Mouse (Mus musculus): ENCODE measurements around the gene Bahcc1.

The Bahcc1 gene

GRCm38 (mm10) chr11:120241981-120242725, 9.4 kb downstream of the Bahcc1 start:
- DNase-seq (ENCODE audit: low read depth, low spot score), result no peak

GRCm38 (mm10) chr11:120242726-120243530, 10.2 kb downstream of the Bahcc1 start:
- DNase-seq (ENCODE audit: low read depth, low spot score), result no peak

GRCm38 (mm10) chr11:120243531-120243820, 10.7 kb downstream of the Bahcc1 start:
- DNase-seq (ENCODE audit: low read depth, low spot score), result no peak

- no peak for DNase-seq (ENCODE audit: low read depth, low spot score)
These were observed 15.5 kb downstream of the Bahcc1 start for GRCm38 (mm10) chr11:120248160-120248793.

- DNase-seq (ENCODE audit: low read depth, low spot score), result no peak
These were observed 16.2 kb downstream of the Bahcc1 start for GRCm38 (mm10) chr11:120248899-120249298.

GRCm38 (mm10) chr11:120250991-120251949, 18.5 kb downstream of the Bahcc1 start:
- DNase-seq (ENCODE audit: low read depth, low spot score), result no peak

- no peak for DNase-seq (ENCODE audit: low read depth, low spot score)
These were observed 19.2 kb downstream of the Bahcc1 start for GRCm38 (mm10) chr11:120251950-120252308.

- no peak for DNase-seq (ENCODE audit: low read depth, low spot score)
These were observed 19.7 kb downstream of the Bahcc1 start for GRCm38 (mm10) chr11:120252398-120252797.

GRCm38 (mm10) chr11:120252843-120253645, 20.3 kb downstream of the Bahcc1 start:
- DNase-seq (ENCODE audit: low read depth, low spot score), result peak; percentile 83

- DNase-seq (ENCODE audit: low read depth, low spot score), result no peak
These were observed 21.0 kb downstream of the Bahcc1 start for GRCm38 (mm10) chr11:120253646-120254315.

GRCm38 (mm10) chr11:120254420-120254819, 21.7 kb downstream of the Bahcc1 start:
- no peak for DNase-seq (ENCODE audit: low read depth, low spot score)

- DNase-seq (ENCODE audit: low read depth, low spot score), result no peak
These were observed 22.3 kb downstream of the Bahcc1 start for GRCm38 (mm10) chr11:120255038-120255437.

GRCm38 (mm10) chr11:120255499-120255898, 22.8 kb downstream of the Bahcc1 start:
- no peak for DNase-seq (ENCODE audit: low read depth, low spot score)

GRCm38 (mm10) chr11:120256108-120256507, 23.4 kb downstream of the Bahcc1 start:
- DNase-seq (ENCODE audit: low read depth, low spot score), result no peak

- no peak for DNase-seq (ENCODE audit: low read depth, low spot score)
These were observed 23.8 kb downstream of the Bahcc1 start for GRCm38 (mm10) chr11:120256543-120256942.

- no peak for DNase-seq (ENCODE audit: low read depth, low spot score)
These were observed 24.5 kb downstream of the Bahcc1 start for GRCm38 (mm10) chr11:120256981-120257820.

GRCm38 (mm10) chr11:120257911-120258310, 25.2 kb downstream of the Bahcc1 start:
- no peak for DNase-seq (ENCODE audit: low read depth, low spot score)

GRCm38 (mm10) chr11:120258896-120259689, 26.3 kb downstream of the Bahcc1 start:
- DNase-seq (ENCODE audit: low read depth, low spot score), result no peak
